Mouse (Mus musculus): ENCODE data around the gene Klhl1.

GRCm38 (mm10) chr14:96392032-96392737 lies 126.7 kb downstream of the Klhl1 start:
- TF ChIP-seq CTCF (conservative IDR thresholded peaks at IDR 0.05; ENCODE audit: low read length) (no peak), POU5F1 (IDR thresholded peaks at IDR 0.05; ENCODE audit: borderline replicate concordance, low read length) (no peak), NANOG (IDR thresholded peaks at IDR 0.05; ENCODE audit: borderline replicate concordance, low read length) (no peak)

Measured in E14TG2a.4 (cell line).